Mouse (Mus musculus) layer of hippocampus, postnatal 14 days (tissue): ENCODE measurements at regions not wholly inside any gene's neighbourhood (a gene's known extent, or its start where the extent isn't known, plus 50 kb on each side); places are given as distances from the start of the nearest gene placed in this dataset.

Experiments
- DNase-seq, 2 experiments: peaks; one replicate each; pipeline ENCODE4 v3.0.0; 2021 to 2022; ENCODE audit warnings: low spot score in 2 of 2, mixed read lengths in 1 of 2

GRCm38 (mm10) chr7:113059211-113059966 is 105.6 kb downstream of the Rassf10 start:
- DNase-seq, result peak; percentile 60 to 70

DNA sequence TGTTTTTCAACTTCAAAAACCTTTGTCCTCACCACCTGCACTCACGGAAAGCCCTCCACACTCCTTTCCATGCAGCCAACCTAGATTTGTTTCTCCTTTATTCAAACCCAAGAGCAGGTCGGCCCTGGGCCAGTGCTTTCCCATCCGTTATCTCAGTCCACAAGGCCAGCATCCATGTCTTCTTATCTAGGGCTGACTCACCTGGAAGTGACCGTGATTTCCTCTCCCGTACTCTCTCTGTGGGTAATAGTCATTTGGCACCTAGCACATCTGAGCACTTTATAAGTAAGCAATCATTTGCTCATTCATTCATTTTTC is 106.2 kb downstream of the Rassf10 start:
- no peak for DNase-seq

DNA sequence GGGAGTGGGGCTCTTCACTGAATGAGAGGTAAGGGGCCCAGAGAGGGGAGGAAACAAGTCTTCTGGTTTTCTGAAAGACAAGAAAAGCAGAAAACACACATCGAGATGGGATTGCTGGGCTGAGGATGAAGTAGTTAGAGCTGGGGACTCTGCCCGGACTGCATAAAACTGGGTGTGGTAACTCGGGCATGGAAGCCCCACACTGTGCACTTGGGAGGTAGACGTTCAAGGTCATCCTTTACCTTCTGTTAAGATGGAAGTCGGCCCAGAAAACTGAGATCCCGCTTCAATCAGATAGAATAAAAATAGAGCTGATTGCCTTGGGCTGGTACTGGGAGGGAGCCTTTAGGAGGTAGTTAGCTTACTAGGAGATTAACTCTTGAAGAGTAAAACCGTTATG is 107.2 kb downstream of the Rassf10 start:
- DNase-seq, result no peak

- DNase-seq, result no peak
Measured at GRCm38 (mm10) chr7:113066536-113066935, 112.8 kb downstream of the Rassf10 start.

DNA sequence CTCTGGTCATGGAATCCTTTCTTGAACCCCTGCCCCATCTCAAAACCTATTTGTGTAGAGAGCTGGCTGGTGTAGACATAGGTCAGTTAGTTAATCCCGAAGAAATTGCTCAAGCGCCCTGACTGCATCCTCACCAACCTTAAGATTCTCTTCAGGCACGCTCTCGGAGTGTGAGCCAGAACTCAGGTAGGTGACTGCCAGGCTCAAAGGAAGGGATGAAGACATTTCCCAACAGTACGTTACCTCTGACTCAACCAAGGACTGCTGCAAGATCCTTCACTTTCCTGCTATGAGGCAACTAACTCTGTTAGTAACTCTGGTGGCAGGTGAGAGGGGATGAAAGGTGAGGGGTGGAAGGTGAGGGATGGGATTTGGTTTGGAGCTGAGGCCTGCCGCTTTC is 114.5 kb downstream of the Rassf10 start:
- no peak for DNase-seq

- DNase-seq, result no peak
Measured at GRCm38 (mm10) chr7:113069336-113069924, 115.7 kb downstream of the Rassf10 start.

- DNase-seq, result no peak
Measured at GRCm38 (mm10) chr7:113071418-113071817, 117.7 kb downstream of the Rassf10 start.

DNA sequence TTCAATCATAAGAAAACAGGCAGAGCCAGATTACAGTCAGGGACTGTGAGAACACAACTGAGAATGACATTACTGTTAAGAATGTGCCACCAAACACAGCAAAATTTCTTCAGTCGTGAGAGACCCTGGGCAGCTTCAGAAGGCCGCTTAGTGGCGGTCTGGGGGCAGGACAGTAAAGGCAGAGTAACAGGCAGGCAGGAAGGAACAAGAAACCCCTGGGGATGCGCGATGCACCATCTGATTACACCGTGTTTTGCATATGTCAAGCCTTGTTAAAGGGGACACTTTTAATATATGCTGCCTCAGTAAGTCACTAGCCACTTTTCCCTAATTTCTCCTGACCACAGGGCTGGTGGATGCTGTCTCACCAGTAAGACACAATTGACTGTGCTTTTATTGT is 120.0 kb downstream of the Rassf10 start:
- no peak for DNase-seq

GRCm38 (mm10) chr7:113075371-113075770 is 121.6 kb downstream of the Rassf10 start:
- no peak for DNase-seq

DNA sequence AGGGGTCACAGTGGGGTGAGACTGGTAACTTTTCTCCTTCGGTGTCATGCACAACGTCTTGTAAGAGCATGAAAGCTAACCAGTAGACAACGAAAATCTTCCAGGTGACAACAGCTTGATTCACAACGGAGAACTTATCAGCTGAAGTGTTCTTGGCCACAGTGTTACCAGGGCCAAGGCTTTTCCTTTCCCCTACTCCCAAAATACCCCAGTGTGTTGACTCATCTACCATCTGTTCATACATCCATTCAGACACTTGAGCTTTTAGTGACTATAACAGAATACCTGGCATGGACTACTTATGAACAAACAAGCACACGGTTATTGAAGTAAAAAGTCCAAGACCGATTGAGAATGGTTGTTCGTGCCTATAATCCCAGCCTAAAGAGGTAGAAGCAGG is 122.5 kb downstream of the Rassf10 start:
- no peak for DNase-seq

DNA sequence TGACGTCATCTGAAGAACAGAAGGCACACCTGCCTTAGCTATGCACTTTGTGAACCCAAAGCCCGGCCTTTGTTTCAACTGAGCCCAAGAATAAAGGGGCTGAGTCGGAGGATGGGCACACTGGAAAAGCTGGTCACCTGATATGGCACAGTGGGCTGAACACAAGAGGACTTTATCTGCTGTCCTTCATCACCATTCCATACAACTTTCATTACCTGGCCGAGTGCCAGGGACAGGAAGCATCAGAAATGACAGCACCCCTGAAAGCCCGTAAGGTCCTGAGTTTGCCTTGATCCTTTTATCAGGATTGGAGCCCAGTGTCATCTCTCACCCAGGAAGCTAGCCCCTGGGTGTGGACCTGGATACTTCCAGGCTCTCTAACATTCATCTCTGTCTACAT is 126.1 kb upstream of the Arntl start:
- DNase-seq, result no peak

- no peak for DNase-seq
Measured at GRCm38 (mm10) chr7:113084930-113085625, 122.2 kb upstream of the Arntl start.

DNA sequence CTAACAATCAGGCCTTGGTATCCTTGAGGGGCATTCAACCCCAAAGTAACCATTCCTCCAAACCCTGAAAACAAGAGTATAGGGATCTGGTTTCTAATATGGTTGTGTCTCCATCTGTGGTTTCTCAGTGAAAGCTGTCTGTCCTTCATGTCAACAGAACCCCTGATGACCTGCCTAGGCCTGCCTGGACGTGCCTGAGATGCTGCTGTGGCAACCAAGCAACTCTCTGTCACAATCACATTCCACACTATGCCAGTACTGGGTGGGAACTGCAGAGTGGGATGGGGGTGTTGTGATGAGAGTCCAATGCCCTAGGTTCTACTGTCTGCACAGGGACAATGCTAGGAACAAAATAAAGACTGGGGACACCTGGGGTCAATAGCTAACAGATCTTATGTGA is 121.1 kb upstream of the Arntl start:
- no peak for DNase-seq

DNA sequence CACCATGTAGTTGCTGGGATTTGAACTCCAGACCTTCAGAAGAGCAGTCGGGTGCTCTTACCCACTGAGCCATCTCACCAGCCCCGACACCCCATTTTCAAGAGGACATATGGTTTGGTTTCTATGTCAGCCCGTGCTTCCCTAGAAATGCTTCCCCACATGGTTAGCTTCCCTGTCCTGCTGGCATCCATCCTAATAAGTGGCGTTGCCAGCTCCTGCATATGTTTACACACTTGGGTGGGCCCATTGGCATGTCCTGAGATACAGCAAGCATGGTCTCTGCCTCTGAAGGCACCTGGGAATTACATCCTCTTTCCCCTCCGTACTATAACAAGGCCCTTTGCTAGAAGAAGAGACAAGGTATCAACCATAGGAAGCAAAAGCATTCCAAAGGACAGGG is 119.6 kb upstream of the Arntl start:
- DNase-seq, result no peak

GRCm38 (mm10) chr7:113089044-113089443 is 118.2 kb upstream of the Arntl start:
- DNase-seq, result no peak

GRCm38 (mm10) chr7:113093931-113094330 is 113.3 kb upstream of the Arntl start:
- no peak for DNase-seq

DNA sequence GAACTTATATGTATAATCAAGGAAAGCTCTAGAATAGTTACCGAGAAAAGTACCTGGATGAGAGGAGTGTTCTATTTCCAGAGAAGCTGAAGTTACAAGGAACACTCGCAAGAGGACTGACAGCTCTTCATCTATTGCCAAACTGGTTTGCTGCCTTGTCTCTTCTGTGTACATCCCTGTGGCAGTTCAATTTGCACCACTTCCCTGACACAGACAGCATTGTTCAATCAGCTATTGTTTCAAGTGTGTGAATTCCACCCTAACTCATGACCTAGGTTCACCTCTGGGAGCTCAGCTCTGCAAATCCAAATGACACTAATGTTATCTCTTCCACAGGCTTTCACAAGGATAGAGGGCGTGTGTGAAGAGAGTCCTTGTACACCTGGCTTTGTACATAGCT is 112.2 kb upstream of the Arntl start:
- DNase-seq, result no peak

DNA sequence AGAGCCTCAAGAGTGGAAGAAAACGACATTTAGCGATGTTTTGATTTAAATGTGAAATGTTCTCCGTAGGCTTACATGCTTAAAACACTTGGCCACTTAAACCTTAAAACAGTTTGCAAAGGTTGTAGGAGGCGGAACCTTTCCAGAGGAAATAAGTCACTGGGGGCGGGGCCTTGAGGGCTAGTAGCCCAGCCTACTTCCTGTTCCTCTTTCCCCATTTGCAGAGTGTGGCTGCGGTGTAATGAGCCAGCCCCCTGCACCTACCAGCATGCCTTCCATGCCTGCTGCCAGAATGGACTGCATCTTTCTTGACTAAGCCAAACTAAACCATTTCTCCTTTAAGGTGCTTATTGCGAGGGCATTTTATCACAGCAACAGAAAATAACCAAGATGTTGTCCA is 103.0 kb upstream of the Arntl start:
- DNase-seq, result no peak

- DNase-seq, result no peak
Measured at GRCm38 (mm10) chr7:113105359-113105758, 101.9 kb upstream of the Arntl start.

- DNase-seq, result peak; percentile 17 to 22
Measured at GRCm38 (mm10) chr7:113106731-113107130, 100.5 kb upstream of the Arntl start.

DNA sequence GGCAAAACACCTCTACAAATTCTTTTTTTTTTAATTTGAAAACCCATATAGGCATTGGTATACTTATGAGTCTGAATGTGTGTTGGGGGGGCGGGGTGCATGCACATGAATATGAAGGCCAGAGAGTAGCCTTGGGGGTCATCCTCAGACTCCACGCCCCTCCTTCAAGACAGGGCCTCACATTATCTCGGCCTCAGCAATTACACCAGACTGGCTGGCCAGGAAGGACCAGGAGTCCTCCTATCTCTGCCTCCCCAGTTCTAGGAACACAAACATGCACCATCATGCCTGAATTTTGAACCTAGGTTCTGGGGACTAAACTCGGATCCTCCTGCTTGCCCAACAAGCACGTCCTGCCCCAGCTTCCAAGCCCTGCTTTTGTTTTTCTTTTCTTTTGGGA is 99.3 kb upstream of the Arntl start:
- no peak for DNase-seq

GRCm38 (mm10) chr7:113108442-113109000 is 98.7 kb upstream of the Arntl start:
- no peak for DNase-seq
